Mouse (Mus musculus): ENCODE results near the gene Phospho2. TPM values are rescaled to one million over a fixed set of nuclear protein-coding genes. Genes with fewer than 3 reads are reported as not detected.

Gene Phospho2
- polyA plus RNA-seq, 1 experiment from 2014 or later: 30.4 TPM

DNA sequence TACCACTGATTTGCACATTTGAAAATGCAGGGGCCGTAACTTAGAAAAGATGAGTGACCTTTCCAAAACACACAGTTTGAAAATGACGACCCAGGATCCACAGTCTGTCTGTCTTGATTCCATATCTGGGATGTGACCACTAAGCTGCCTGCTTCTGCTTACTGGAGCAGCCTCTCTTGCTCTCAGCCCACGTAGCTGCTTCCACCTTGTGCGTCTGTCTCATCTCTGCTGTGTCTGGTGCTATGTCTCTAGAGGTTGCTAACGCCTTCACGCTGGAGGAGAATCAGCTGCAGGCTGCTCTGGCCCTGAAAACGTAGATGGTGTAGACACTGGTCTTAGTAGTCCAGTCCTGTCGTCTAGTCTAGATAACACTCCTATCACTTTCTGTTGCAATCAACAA, 40.7 kb downstream of the Phospho2 start:
- WGBS: 89% methylated on average over 8 of the region's 8 CpGs
- Histone ChIP-seq H3K27ac (no peak overlapping the region), H3K27me3 (ENCODE audit: insufficient read depth, poor library complexity, severe bottlenecking) (no peaks in the 10 kb centered on the region), H3K4me3 (no peak overlapping the region), H3K9me3 (no peaks in the 10 kb centered on the region), H3K36me3 (peaks cover 70% of the 10 kb centered on the region), H3K4me1 (replicated peaks) (peaks cover 14% of the 10 kb centered on the region)
- DNase-seq (ENCODE audit: low spot score): no peak

DNA sequence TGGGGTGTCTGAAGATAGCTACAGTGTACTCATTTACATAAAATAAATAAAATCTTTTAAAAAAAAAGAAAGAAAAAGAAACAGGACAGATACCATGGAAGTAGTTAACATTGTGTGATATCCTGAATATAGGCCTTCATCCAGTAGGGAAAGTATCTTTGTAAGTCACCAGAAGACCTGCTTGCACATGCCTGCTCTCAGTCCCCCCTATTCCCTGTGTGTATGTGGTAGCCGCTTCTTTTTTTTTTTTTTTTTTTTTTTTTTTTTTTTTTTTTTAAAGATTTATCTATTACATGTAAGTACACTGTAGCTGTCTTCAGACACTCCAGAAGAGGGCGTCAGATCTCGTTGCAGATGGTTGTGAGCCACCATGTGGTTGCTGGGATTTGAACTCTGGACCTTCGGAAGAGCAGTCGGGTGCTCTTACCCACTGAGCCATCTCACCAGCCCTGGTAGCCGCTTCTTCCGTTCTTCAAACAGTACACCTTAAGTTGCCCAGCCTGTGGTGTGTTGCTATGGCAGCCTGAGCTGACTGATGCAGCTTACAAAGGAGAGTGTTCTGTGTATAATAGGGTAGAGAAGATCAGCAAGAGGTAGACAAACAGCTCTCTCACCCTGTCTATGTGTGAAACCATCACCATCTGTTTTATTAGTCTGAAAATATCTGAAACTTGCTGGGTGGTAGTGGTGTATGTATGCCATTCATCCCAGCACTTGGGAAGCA, 48.0 kb downstream of the Phospho2 start:
- 71% methylated on average over 7 of the region's 7 CpGs for WGBS
- Histone ChIP-seq H3K9me3 (no peaks in the 10 kb centered on the region), H3K4me1 (replicated peaks) (no peaks in the 10 kb centered on the region), H3K4me3 (no peak overlapping the region), H3K36me3 (peaks cover 46% of the 10 kb centered on the region), H3K27me3 (ENCODE audit: insufficient read depth, poor library complexity, severe bottlenecking) (no peaks in the 10 kb centered on the region), H3K27ac (no peak overlapping the region)
- no peak for DNase-seq (ENCODE audit: low spot score)

DNA sequence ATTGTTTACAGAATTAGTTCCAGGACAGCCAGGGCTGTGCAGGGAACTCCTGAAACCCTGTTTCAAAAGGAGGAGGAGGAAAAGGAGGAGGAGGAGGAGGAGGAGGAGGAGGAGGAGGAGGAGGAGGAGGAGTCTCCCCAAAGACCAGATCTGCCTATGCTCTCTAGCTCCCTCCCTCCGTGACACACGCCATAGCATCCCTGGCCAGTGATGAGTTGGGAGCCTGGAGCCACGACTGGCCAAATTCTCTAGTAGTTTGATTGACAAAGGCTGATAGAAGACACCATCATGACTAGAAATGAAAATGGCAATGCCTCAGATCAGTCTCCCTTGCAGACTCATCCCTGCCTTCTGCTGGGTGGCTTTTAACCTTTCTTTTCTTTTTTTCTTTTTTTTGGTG, 48.6 kb downstream of the Phospho2 start:
- Histone ChIP-seq H3K4me3 (no peak overlapping the region), H3K36me3 (peaks cover 40% of the 10 kb centered on the region), H3K27ac (no peak overlapping the region), H3K27me3 (ENCODE audit: insufficient read depth, poor library complexity, severe bottlenecking) (no peaks in the 10 kb centered on the region), H3K9me3 (no peaks in the 10 kb centered on the region), H3K4me1 (replicated peaks) (no peaks in the 10 kb centered on the region)
- 39% methylated on average over 3 of the region's 3 CpGs for WGBS
- DNase-seq (ENCODE audit: low spot score): no peak

DNA sequence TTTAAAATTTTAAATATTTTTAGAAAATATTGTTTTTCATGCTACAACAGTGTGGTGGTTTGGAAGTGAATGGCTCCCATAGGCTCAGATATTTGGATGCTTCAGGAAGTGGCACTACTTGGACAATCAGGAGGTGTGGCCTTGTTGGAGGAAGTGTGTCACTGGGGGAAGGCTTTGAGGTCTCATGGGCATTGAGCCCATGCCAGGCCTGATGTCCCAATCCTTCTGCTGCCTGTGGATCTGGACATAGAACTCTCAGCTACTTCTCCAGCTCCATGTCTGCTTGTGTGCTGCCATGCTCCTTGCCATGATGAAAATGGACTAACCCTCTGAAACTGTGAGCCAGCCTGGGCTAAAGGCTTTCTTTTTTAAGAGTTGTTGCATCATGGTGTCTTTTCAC, 49.3 kb downstream of the Phospho2 start:
- Histone ChIP-seq H3K27me3 (ENCODE audit: insufficient read depth, poor library complexity, severe bottlenecking) (no peaks in the 10 kb centered on the region), H3K36me3 (peaks cover 33% of the 10 kb centered on the region), H3K9me3 (no peaks in the 10 kb centered on the region), H3K4me1 (replicated peaks) (no peaks in the 10 kb centered on the region), H3K4me3 (no peak overlapping the region), H3K27ac (no peak overlapping the region)
- DNase-seq (ENCODE audit: low spot score): no peak

DNA sequence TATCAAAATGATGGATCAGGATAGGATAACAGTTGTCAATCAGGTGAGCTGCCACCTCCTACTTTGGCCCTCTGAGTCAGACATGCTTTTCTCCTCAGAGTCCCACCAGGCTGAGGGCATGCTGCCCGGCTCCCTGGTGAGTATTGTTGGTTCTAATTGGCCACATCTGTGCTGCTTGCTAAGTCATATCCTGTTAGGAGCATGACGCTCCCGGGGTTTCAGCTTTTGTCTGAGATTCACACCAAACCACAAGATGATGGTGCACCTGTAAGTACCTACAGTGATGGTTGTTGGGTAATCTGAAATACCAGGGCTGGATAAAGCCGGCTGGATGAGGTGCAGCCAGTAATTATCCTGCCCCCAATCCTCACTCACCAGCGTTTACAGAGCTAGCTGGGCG, 50.8 kb downstream of the Phospho2 start:
- 52% methylated on average over 6 of the region's 6 CpGs for WGBS
- Histone ChIP-seq H3K36me3 (peaks cover 18% of the 10 kb centered on the region), H3K9me3 (no peaks in the 10 kb centered on the region), H3K4me3 (no peak overlapping the region), H3K27me3 (ENCODE audit: insufficient read depth, poor library complexity, severe bottlenecking) (no peaks in the 10 kb centered on the region), H3K4me1 (replicated peaks) (no peaks in the 10 kb centered on the region), H3K27ac (no peak overlapping the region)
- DNase-seq (ENCODE audit: low spot score): no peak

DNA sequence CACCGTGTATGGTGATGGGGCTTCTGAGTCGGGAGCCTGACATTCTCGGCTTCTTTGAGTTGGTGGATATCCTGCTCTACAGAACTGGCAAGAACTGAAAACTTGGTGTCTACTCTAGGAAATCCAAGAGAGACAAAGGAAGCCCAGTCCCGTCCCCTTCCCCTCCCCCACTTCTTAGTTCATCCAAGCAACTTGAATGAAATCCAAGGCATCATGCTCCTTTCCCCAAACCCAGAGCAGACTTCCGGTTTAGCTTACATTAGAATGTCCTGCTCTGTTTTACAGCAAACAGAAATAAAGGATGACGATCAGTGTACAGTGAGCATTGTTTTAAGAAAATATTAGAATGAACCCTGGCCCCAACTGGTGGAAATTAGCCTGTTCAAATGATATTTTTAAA, 59.8 kb downstream of the Phospho2 start:
- Histone ChIP-seq H3K9me3 (no peaks in the 10 kb centered on the region), H3K4me3 (no peak overlapping the region), H3K4me1 (replicated peaks) (0 out of 2 replicates have a peak, but pooled peaks cover 8% of the 10 kb centered on the region), H3K36me3 (no peaks in the 10 kb centered on the region), H3K27ac (no peak overlapping the region), H3K27me3 (ENCODE audit: insufficient read depth, poor library complexity, severe bottlenecking) (no peaks in the 10 kb centered on the region)
- DNase-seq (ENCODE audit: low spot score): no peak
- WGBS: 71% methylated on average over 6 of the region's 6 CpGs

Other genes with a start within 250 kb of the Phospho2 start
- gene Lrp2, start 203.6 kb upstream of the Phospho2 start, polyA plus RNA-seq (2016; fragmentation: Nextera tagmentation; extraction: Ambion mirVana): 1.8 and 2.0 TPM in 2 replicates
- 17.0 and 17.2 TPM in 2 replicates for gene Bbs5, start 142.5 kb upstream of the Phospho2 start, polyA plus RNA-seq (2016; fragmentation: Nextera tagmentation; extraction: Ambion mirVana)
- 0.29 TPM in 2 replicates for gene Klhl41, start 119.5 kb upstream of the Phospho2 start, polyA plus RNA-seq (2016; fragmentation: Nextera tagmentation; extraction: Ambion mirVana)
- 14.5 and 17.7 TPM in 2 replicates for gene Fastkd1, start 76.1 kb upstream of the Phospho2 start, polyA plus RNA-seq (2016; fragmentation: Nextera tagmentation; extraction: Ambion mirVana)
- 78.0 and 128 TPM in 2 replicates for gene Ppig, start 67.1 kb upstream of the Phospho2 start, polyA plus RNA-seq (2016; fragmentation: Nextera tagmentation; extraction: Ambion mirVana)
- 3.0 and 4.0 TPM in 2 replicates for gene Ccdc173, start within 50 bp of the Phospho2 start, polyA plus RNA-seq (2016; fragmentation: Nextera tagmentation; extraction: Ambion mirVana)
- gene Klhl23, start 32.3 kb downstream of the Phospho2 start, polyA plus RNA-seq (2016; fragmentation: Nextera tagmentation; extraction: Ambion mirVana): 23.1 and 23.2 TPM in 2 replicates
- 215 and 355 TPM in 2 replicates for gene Ssb, start 71.9 kb downstream of the Phospho2 start, polyA plus RNA-seq (2016; fragmentation: Nextera tagmentation; extraction: Ambion mirVana)
- 39.0 and 45.9 TPM in 2 replicates for gene Mettl5, start 96.0 kb downstream of the Phospho2 start, polyA plus RNA-seq (2016; fragmentation: Nextera tagmentation; extraction: Ambion mirVana)
- 10.9 and 13.6 TPM in 2 replicates for gene Ubr3, start 107.6 kb downstream of the Phospho2 start, polyA plus RNA-seq (2016; fragmentation: Nextera tagmentation; extraction: Ambion mirVana)
- gene Myo3b, start 249.5 kb downstream of the Phospho2 start, polyA plus RNA-seq (2016; fragmentation: Nextera tagmentation; extraction: Ambion mirVana): not detected in 2 replicates